In the genomic region with DNA sequence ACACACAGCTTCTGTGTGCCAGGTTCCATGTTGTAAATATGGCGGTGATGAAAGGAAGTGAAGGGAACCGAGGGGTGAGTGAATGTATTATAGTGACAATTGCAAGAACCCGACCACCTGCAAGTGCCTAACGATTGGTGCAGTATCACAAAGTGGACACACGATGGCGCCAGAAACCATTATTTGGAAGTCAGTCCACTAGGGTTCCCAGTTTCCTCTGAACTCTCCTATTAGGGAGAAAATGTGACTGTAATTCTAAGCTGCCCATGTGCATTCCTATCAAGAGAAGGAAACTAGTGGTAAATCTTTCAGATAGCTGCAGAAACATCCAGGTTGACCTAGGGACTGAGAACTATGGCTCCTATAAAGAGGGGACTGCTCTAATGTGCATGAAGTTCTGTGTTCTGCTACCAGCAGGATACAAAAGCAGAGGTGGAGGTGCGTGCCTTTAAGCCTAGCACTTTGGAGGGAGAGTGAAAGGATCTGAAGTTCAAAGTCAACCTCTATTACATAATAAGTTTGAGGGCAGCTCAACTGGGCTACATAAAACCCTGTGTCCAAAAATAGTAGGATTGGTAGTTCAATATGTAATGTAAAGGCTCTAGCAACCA, we compare ENCODE assay signal across 8 mouse cellular contexts. TPM values are rescaled to one million over a fixed set of nuclear protein-coding genes. Genes with fewer than 3 reads are reported as not detected.
DNase-seq lines count a peak whose midpoint lies in the region; ATAC-seq and TF ChIP-seq lines count a peak whose summit lies in the region.
"Had no signal": no experiment of that assay in that cellular context is flagged by ENCODE, and none has a peak within 500 bp of the region (broad histone marks: within the 10 kb centered on the region; RNA-seq: fewer than 3 reads in every experiment).

No protein-coding gene starts in this region.

- H3K4me3 ChIP-seq in forebrain, embryonic 15.5 days: no peak overlapping the region
- H3K4me3 ChIP-seq in kidney, embryonic 14.5 days (ENCODE audit: low read length): no peak overlapping the region
- no peak overlapping the region for H3K4me3 ChIP-seq in lung, adult 2 months (replicated peaks; ENCODE audit: extremely low read depth, low read depth, low read length)
- H3K4me3 ChIP-seq: neural tube, embryonic 13.5 days had no signal

- DNase-seq in urinary bladder, postnatal 25 days (ENCODE audit: low spot score): peak; percentile 64
- no peak for DNase-seq in urinary bladder, adult 2 months (ENCODE audit: low spot score)
- DNase-seq in cerebellum, adult 11 months: peak; percentile 45
- peak; percentile 54 for DNase-seq in lung, adult 2 months
- peak; percentile 66 for DNase-seq in retina, postnatal 7 days (ENCODE audit: low read depth, low spot score)

- peak; percentile 67 for TF ChIP-seq CTCF in lung, adult 2 months (IDR thresholded peaks at IDR 0.05; ENCODE audit: insufficient read depth, low read length)

- no peaks in the 10 kb centered on the region for H3K36me3 ChIP-seq in forebrain, embryonic 15.5 days
- H3K36me3 ChIP-seq in kidney, embryonic 14.5 days (ENCODE audit: control insufficient read depth, insufficient read depth, low read length): no peaks in the 10 kb centered on the region
- H3K36me3 ChIP-seq: neural tube, embryonic 13.5 days had no signal

- no peaks in the 10 kb centered on the region for H3K4me1 ChIP-seq in forebrain, embryonic 15.5 days
- H3K4me1 ChIP-seq in kidney, embryonic 14.5 days (ENCODE audit: control insufficient read depth, insufficient read depth, low read length): no peaks in the 10 kb centered on the region
- H3K4me1 ChIP-seq in lung, adult 2 months (ENCODE audit: control insufficient read depth, insufficient read depth, low read length): no peaks in the 10 kb centered on the region
- H3K4me1 ChIP-seq: neural tube, embryonic 13.5 days had no signal

- no peaks in the 10 kb centered on the region for H3K9me3 ChIP-seq in forebrain, embryonic 15.5 days
- no peaks in the 10 kb centered on the region for H3K9me3 ChIP-seq in kidney, embryonic 14.5 days (ENCODE audit: control insufficient read depth, low read length)
- H3K9me3 ChIP-seq: neural tube, embryonic 13.5 days had no signal

- peak; percentile 54 for ATAC-seq in forebrain, embryonic 15.5 days (replicated peaks)
- ATAC-seq in kidney, embryonic 14.5 days (ENCODE audit: low FRiP score, low TSS enrichment): 0 out of 2 replicates have a peak, but pooled peaks have one; percentile 60

- H3K4me2 ChIP-seq in forebrain, embryonic 15.5 days (replicated peaks): no peak overlapping the region
- no peak overlapping the region for H3K4me2 ChIP-seq in kidney, embryonic 14.5 days (replicated peaks; ENCODE audit: low read depth, low read length)
- H3K4me2 ChIP-seq: neural tube, embryonic 13.5 days had no signal

- 11% methylated on average over 7 of the region's 7 CpGs for WGBS in forebrain, embryonic 15.5 days
- WGBS in kidney, embryonic 14.5 days: 11% methylated on average over 7 of the region's 7 CpGs
- 11% methylated on average over 7 of the region's 7 CpGs for WGBS in lung, adult 2 months

- no peak for TF ChIP-seq POLR2A in lung, adult 2 months (IDR thresholded peaks at IDR 0.05; ENCODE audit: borderline replicate concordance, extremely low read depth, low read depth, low read length)

- H3K9ac ChIP-seq in forebrain, embryonic 15.5 days (replicated peaks): no peak overlapping the region
- no peak overlapping the region for H3K9ac ChIP-seq in kidney, embryonic 14.5 days (ENCODE audit: low read depth, low read length)
- H3K9ac ChIP-seq: neural tube, embryonic 13.5 days had no signal

- H3K27me3 ChIP-seq in forebrain, embryonic 15.5 days: peaks cover 38% of the 10 kb centered on the region
- H3K27me3 ChIP-seq in kidney, embryonic 14.5 days (ENCODE audit: control insufficient read depth, insufficient read depth, low read length): peaks cover 31% of the 10 kb centered on the region

- no peak overlapping the region for H3K27ac ChIP-seq in forebrain, embryonic 15.5 days (replicated peaks)
- no peak overlapping the region for H3K27ac ChIP-seq in kidney, embryonic 14.5 days (ENCODE audit: low read depth, low read length)
- H3K27ac ChIP-seq: neural tube, embryonic 13.5 days had no signal

RNA-seq across cellular contexts. Expression of a gene that starts 15.6 kb away (rescaled TPM):
- polyA plus RNA-seq in urinary bladder, adult 2 months (2012; rRNA removed): not detected in 2 replicates
- not detected in 2 replicates for polyA plus RNA-seq in forebrain, embryonic 15.5 days (2015; fragmentation: Nextera tagmentation; extraction: Ambion mirVana)
- not detected in 2 replicates for polyA plus RNA-seq in kidney, embryonic 14.5 days (2014; fragmentation: Nextera tagmentation; extraction: Ambion mirVana)
- not detected in 2 replicates for polyA plus RNA-seq in lung, adult 2 months (2012; rRNA removed)
